Mouse (Mus musculus) bone marrow, adult 2 months (tissue): ENCODE measurements around the gene Rps27l. TPM values are rescaled to one million over a fixed set of nuclear protein-coding genes. Genes with fewer than 3 reads are reported as not detected.

ENCODE experiments used
- H3K27ac ChIP-seq: fragments of 200-500 bp; 2 replicates; pipeline ENCODE4 v1.5.1; 2012; ENCODE audit warnings: low read depth, mild to moderate bottlenecking, control low read depth, inconsistent platforms, low read length; ENCODE audit not compliant: control insufficient read depth, poor library complexity, insufficient read depth
- H3K4me1 ChIP-seq: fragments of 200-500 bp; 2 replicates; pipeline ENCODE4 v1.6.1; 2011; ENCODE audit warnings: low read length; ENCODE audit not compliant: control insufficient read depth, insufficient read depth
- H3K4me3 ChIP-seq: fragments of 200-500 bp; replicated peaks from 2 replicates; pipeline ENCODE3; 2011; ENCODE audit warnings: mild to moderate bottlenecking, low read depth, low read length, control low read depth; ENCODE audit not compliant: control insufficient read depth
- CTCF ChIP-seq: fragments of 200-500 bp; IDR thresholded peaks from 2 replicates; pipeline ENCODE4 v1.5.1; 2011; ENCODE audit warnings: low read length, control low read depth; ENCODE audit not compliant: control insufficient read depth, insufficient read depth
- POLR2A ChIP-seq: fragments of 200-500 bp; IDR thresholded peaks from 2 replicates; pipeline ENCODE4 v1.6.1; 2011; ENCODE audit warnings: low read depth, mild to moderate bottlenecking, control low read depth, low read length, borderline replicate concordance; ENCODE audit not compliant: control insufficient read depth
- WGBS: fragments of 180-500 bp; shearing (Covaris S2); methylation state at CpG from one replicate; pipeline ENCODE4 v1.1.7; 2018; 5-methylcytosine and 5-hydroxymethylcytosine counted together
- polyA plus RNA-seq: library from polyadenylated mRNA; stranded (reverse); fragments of >200 nt; gene quantifications from 2 replicates; pipeline ENCODE4 v1.2.4, GENCODE M21; 2011; ENCODE audit warnings: low replicate concordance; ENCODE audit not compliant: missing spikeins, insufficient read depth, insufficient read length

Gene Rps27l
- polyA plus RNA-seq, 1 experiment = 183 TPM

DNA sequence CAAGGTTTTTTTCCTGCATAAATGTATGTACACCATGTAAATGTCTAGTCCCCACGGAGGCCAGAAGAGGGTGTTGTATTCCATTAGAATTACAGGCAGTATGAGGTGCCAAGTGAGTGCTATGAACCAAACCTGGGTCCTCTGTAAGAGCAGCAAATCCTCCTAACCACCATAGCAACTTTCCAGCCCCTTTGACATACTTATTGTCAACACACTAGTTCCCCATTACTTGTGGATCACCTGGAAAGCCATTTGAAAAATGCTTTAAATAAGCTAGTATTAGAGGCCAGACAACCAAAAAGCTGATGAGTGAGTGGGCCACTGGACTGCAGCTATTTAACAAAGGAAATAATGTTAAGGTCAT, 28.0 kb upstream of the Rps27l start:
- Histone ChIP-seq H3K4me1 (peaks cover 9% of the 10 kb centered on the region; the same call in 1 of the 2 replicates), H3K4me3 (peak overlapping the region; percentile 95), H3K27ac (no peak overlapping the region)
- TF ChIP-seq CTCF (no peak), POLR2A (no peak)
- WGBS = 58% methylated on average over 1 of the region's 1 CpGs

DNA sequence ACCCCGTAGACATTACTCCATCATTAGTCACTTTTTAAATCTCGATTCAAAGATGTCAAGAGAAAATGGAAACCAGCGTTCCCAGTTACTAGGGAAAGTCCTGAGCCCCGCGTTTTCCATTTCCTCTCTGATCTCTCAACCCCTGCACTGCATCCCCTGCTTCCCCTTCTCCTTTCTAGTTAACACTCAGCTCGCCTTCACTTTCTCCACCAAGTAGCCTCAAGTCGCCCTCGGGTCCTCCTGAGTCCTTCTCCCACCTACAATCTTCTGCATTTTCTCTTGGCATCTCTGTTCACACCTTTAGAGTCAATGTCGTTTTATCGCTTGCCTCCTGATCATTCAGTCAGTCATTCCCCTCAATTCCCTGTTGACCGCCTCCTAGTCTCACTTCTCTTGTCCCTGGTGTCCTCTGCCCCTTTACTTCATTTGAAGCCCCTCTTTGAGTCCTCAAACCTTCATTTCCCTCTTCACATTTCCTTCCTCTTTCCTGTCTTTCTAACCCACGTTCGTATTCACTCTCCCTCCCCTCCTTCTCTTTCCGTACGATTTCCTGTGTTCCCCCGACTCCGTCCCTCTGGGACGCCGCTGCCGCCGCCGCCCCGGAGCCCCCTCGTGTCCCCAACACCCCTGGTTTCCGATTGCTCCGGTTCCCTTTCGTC, 27.1 kb upstream of the Rps27l start:
- TF ChIP-seq POLR2A = no peak
- TF ChIP-seq CTCF = no peak
- Histone ChIP-seq H3K27ac (peak overlapping the region; percentile 99), H3K4me1 (peaks cover 7% of the 10 kb centered on the region; the same call in 1 of the 2 replicates), H3K4me3 (peak overlapping the region; percentile 95)
- WGBS = under 1% methylated on average over 27 of the region's 27 CpGs

DNA sequence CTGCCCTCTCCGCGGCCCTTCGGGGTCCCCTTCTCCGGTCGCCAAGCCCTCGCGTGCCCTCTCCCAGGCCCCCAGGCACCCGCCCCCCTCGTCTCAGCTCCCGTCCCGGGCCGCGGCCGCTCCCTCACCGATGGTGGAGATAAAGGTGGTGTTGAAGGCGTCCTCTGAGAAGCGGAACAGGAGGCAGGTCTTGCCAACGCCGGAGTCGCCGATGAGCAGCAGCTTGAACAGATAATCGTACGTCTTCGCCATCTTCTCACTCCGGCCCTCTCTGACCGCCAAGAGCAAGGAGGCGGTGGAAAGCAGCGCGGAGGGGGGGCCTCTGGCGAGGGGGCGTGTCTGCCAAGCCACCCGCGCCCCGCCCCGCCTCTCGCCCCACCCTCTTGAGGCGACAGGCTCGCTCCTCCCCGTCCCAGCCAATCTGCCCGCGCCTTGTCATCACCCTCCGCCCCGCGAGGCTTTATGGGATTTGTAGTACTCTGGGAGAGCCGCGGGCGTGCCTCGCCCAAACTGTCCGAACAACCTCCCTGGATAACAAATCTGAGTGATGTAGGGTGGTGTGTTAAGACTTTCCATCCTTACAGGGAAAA, 26.4 kb upstream of the Rps27l start, which contains the start of gene Rab8b:
Gene Rab8b (minus strand): TSS at position 306 of the 590 bp plus-strand sequence.
- WGBS = under 1% methylated on average over 49 of the region's 49 CpGs
- Histone ChIP-seq H3K27ac (peak within 1 kb of the TSS; percentile 99), H3K4me3 (peak within 1 kb of the TSS; percentile 95), H3K4me1 (peaks cover 3% of the 10 kb centered on the region; the same call in 1 of the 2 replicates)
- TF ChIP-seq POLR2A (peak; percentile 95), CTCF (no peak)

DNA sequence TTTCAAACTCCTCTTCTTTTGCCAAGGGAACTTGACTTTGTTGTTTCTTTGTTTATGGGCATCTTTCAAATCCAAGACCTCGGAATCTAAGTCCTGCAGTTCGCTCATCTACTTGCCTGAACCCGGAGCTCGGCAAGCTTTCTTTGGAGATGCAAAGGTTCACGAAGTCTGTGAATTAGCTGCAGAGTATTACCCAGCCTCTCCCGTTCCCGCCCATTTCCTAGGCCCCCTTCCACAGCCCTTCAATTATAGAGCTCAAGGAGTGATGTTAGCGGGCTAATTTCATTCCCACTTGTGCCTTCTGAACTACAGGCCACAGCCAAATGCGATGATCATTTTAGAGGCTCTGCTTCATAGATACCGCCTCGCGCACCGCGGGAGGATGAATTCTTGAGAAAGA, 25.9 kb upstream of the Rps27l start:
- TF ChIP-seq CTCF = no peak
- no peak for TF ChIP-seq POLR2A
- WGBS = 2% methylated on average over 14 of the region's 14 CpGs
- peaks cover 3% of the 10 kb centered on the region; the same call in 1 of the 2 replicates for H3K4me1 ChIP-seq
- H3K27ac ChIP-seq = no peak overlapping the region; the same call in 1 of the 2 replicates
- H3K4me3 ChIP-seq = peak overlapping the region; percentile 61

DNA sequence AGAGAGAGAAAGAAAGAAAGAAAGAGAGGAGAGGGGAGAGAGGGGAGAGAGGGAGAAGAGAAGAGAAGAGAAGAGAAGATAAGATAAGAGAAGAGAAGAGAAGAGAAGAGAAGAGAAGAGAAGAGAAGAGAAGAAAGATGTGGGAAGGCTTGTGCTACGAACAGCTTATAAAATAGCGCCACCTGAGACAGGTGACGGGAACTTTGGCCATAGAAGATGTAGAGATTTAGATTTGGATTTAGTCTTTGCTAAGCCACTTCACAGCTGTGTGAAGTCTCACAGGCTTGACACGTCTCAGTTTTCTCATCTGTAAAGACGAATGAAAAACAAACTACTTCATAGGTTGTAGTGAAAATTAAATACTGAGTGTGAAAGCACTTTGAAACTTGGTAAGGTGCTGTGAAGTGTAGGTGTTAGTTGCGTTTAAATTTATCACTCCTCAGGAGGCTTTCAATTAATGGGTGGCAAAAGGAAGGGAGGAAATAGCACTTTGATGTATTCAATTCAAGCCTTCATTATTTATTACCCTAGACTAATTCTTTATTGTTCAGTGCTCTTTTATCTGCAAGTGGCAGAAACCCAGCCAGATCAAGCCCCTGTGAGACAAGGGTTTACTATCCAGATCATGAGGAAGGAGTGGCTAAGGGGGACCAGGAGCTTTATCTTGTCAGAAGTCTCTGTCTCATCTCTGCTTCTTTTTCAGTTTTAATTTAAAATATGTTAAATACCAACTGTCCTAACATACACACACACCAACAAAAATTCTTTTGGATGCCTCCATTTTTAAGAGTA, 25.2 kb upstream of the Rps27l start:
- TF ChIP-seq CTCF = no peak
- TF ChIP-seq POLR2A = no peak
- WGBS = 22% methylated on average over 6 of the region's 6 CpGs
- H3K4me3 ChIP-seq = no peak overlapping the region
- peaks cover 3% of the 10 kb centered on the region; the same call in 1 of the 2 replicates for H3K4me1 ChIP-seq
- no peak overlapping the region for H3K27ac ChIP-seq

DNA sequence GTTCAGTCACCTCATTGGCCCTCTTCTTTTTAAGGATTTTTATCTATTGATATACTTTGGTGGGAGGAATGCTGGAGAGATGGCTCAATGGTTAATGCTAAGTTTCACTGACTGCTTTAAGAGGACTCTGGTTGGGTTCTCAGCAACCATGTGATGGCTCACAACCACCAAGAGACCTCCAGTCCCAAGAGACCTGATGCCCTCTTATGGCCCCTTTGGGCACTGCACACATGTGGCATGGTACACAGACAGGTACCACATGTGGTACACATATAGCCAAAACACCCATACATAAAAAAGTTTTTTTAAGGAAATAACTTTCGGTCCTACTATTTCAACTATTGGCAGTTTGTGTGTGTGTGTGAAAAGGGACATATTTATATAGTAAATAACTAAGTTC, 23.8 kb upstream of the Rps27l start:
- Histone ChIP-seq H3K4me1 (peaks cover 1% of the 10 kb centered on the region; the same call in 1 of the 2 replicates), H3K4me3 (no peak overlapping the region), H3K27ac (no peak overlapping the region)
- 94% methylated on average over 1 of the region's 1 CpGs for WGBS
- TF ChIP-seq CTCF (peak; percentile 22; the same call in 1 of the 2 replicates), POLR2A (no peak)

DNA sequence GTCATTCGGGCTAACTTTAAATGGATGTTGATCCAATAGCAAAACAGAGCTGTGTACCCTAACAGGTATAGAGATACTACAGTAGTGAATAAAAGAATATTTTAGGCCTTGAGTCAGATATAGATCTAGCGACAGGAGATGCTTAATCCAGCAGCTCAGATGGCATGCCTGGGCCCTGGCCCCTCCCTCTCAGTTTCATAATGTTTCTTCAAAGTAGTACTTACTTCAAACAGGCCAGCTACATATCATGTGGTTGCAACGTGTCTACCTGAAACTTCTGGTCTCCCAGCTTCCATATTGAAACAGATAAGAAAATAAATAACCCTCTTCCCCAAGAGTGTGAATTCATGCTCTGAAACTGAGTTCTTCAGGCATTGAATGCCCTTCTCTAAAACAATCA, 20.0 kb upstream of the Rps27l start:
- H3K4me3 ChIP-seq = no peak overlapping the region
- TF ChIP-seq CTCF = no peak
- TF ChIP-seq POLR2A = no peak
- 58% methylated on average over 3 of the region's 3 CpGs for WGBS

DNA sequence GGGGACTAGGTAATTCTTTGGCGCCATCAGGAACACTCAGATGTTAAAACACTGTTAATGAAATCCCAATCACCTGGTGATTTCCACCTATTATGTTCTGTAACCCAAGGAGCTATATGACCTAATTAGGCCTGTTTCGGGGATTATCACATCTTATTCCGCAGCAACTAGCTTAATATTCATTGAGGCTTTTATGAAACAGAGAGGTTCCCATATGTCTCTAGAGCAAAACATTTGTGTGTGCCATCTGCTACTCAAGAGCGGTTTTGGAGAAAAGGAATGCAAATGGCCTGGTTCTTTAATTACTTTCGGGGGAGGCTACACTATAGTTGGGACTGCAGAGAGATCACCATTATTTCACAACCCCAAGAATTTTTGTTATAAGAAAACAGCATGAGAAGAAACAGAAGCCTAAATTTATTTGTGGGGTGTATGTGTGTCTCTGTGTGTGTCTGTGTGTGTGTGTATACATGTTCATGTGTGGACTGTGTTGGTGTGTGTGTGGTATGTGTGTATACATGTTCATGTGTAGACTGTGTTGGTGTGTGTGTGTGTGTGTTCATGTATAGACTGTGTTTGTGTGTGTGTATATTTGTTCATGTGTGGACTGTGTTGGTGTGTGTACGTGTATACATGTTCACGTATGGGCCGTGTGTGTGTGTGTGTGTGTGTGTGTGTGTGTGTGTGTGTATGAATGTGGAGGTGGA, 18.0 kb upstream of the Rps27l start:
- WGBS = 90% methylated on average over 8 of the region's 8 CpGs

More for the DNA sequence above, 20.0 kb upstream of the Rps27l start:
- Histone ChIP-seq H3K27ac (no peak overlapping the region), H3K4me1 (no peaks in the 10 kb centered on the region)

More for the DNA sequence above, 18.0 kb upstream of the Rps27l start:
- H3K4me1 ChIP-seq = no peaks in the 10 kb centered on the region
- H3K4me3 ChIP-seq = no peak overlapping the region
- H3K27ac ChIP-seq = no peak overlapping the region
- TF ChIP-seq CTCF (no peak), POLR2A (no peak)
